Mouse (Mus musculus): Measurements from ENCODE around the gene 2310011J03Rik.

- TF ChIP-seq POLR2A (IDR thresholded peaks at IDR 0.05; ENCODE audit: low read depth, low read length), result no peak
- no peak for TF ChIP-seq CTCF (conservative IDR thresholded peaks at IDR 0.05; ENCODE audit: insufficient read depth, insufficient read length, low read depth, low read length)
These were observed 27.0 kb downstream of the 2310011J03Rik start for GRCm38 (mm10) chr10:80293325-80293724.
